Mouse (Mus musculus) Patski (cell line): ENCODE measurements around the gene Zfp644. TPM values are rescaled to one million over a fixed set of nuclear protein-coding genes. Genes with fewer than 3 reads are reported as not detected.
"Not testable (repeated sequence)": the region's sequence is repeated elsewhere in the genome, so short reads cannot be mapped to it uniquely, and the experiment has no call there.

Experiments
- ATAC-seq: fragments of 100-300 bp; one replicate; pipeline ENCODE4 v1.8.0; 2021
- CTCF ChIA-PET: fragments of 350-600 bp; sonication (Branson Sonifier 250); formaldehyde crosslinking; loops from one replicate; lab custom pipeline; 2022; ENCODE audit warnings: inconsistent platforms; lab: Charles Lee
- POLR2A ChIA-PET: fragments of 350-600 bp; sonication (Branson Sonifier 250); formaldehyde crosslinking; loops from one replicate; lab custom pipeline; 2022; ENCODE audit warnings: antibody characterized with exemption, inconsistent platforms; lab: Charles Lee
- DNase-seq: peaks from one replicate; pipeline ENCODE4 v3.0.0-alpha.2; 2011; ENCODE audit warnings: low read depth, low spot score
- H3K27me3 ChIP-seq: fragments of 371-371 bp; one replicate; pipeline ENCODE4 v1.5.1; 2021
- CTCF ChIP-seq: fragments of 100-300 bp; IDR thresholded peaks from one replicate; pipeline ENCODE4 v1.5.1; 2021
- in situ Hi-C: fragments of 300-500 bp; cut with MboI; formaldehyde crosslinking; loops from 3 replicates; pipeline ENCODE4 v1.11.1; 2018; ENCODE audit warnings: low pct_unique_long_range_greater_than_20kb, mixed read lengths
- polyA plus RNA-seq: library from polyadenylated mRNA; unstranded; gene quantifications from one replicate; pipeline ENCODE4 v1.2.3, GENCODE M21; 2021

Zfp644 gene
- polyA plus RNA-seq, 1 experiment from 2014 or later = 33.8 TPM

GRCm38 (mm10) chr5:106705162-106705561 lies 8.1 kb upstream of the Zfp644 start:
- in situ Hi-C loops = no loop called here
- no peak for TF ChIP-seq CTCF
- POLR2A ChIA-PET = no interaction called here

GRCm38 (mm10) chr5:106695681-106696395 lies 1.2 kb downstream of the Zfp644 start:
- ChIA-PET CTCF (interaction anchor here (1.7 to 1.8 kb wide), 2 partner anchors 11 to 14 kb away, joined by 5 to 7 read pairs; no protein-coding TSS in a partner anchor), POLR2A (interaction anchor here (0.6 to 1.7 kb wide), 7 partner anchors 9 to 778 kb away, joined by 3 to 6 read pairs (median 3); no protein-coding TSS in a partner anchor)
- H3K27me3 ChIP-seq = no peaks in the 10 kb centered on the region
- in situ Hi-C loops = no loop called here
- TF ChIP-seq CTCF = no peak
- DNase-seq (peak; percentile 35), ATAC-seq (peak; percentile 61)

More at GRCm38 (mm10) chr5:106705162-106705561, 8.1 kb upstream of the Zfp644 start:
- ATAC-seq (no peak), DNase-seq (no peak)
- no peaks in the 10 kb centered on the region for H3K27me3 ChIP-seq
- CTCF ChIA-PET = no interaction called here

GRCm38 (mm10) chr5:106695141-106695540 lies 1.9 kb downstream of the Zfp644 start:
- TF ChIP-seq CTCF = no peak
- no peak for DNase-seq
- CTCF ChIA-PET = interaction anchor here (0.7 to 1.8 kb wide), 4 partner anchors 11 to 24 kb away, joined by 3 to 7 read pairs (median 5); no protein-coding TSS in a partner anchor
- in situ Hi-C loops = no loop called here
- H3K27me3 ChIP-seq = no peaks in the 10 kb centered on the region
- ATAC-seq = no peak
- POLR2A ChIA-PET = interaction anchor here (0.6 to 1.7 kb wide), 6 partner anchors 9 to 777 kb away, joined by 3 to 6 read pairs (median 3); no protein-coding TSS in a partner anchor

- no peak for TF ChIP-seq CTCF
- ATAC-seq (no peak), DNase-seq (no peak)
- CTCF ChIA-PET = interaction anchor here (0.7 to 1.8 kb wide), 5 partner anchors 10 to 44 kb away, joined by 3 to 7 read pairs (median 5); no protein-coding TSS in a partner anchor
- POLR2A ChIA-PET = interaction anchor here (0.9 kb wide), 1 partner anchor 14 kb away, joined by 6 read pairs; no protein-coding TSS in a partner anchor
- H3K27me3 ChIP-seq = no peaks in the 10 kb centered on the region
- in situ Hi-C loops = no loop called here
Observed at GRCm38 (mm10) chr5:106694683-106695082, 2.4 kb downstream of the Zfp644 start.

- no peak for DNase-seq
- ATAC-seq = no peak
- CTCF ChIA-PET = interaction anchor here (1.1 to 1.5 kb wide), 4 partner anchors 9 to 69 kb away, joined by 3 to 5 read pairs (median 4); no protein-coding TSS in a partner anchor
- no peak for TF ChIP-seq CTCF
- POLR2A ChIA-PET = no interaction called here
- in situ Hi-C loops = no loop called here
- H3K27me3 ChIP-seq = no peaks in the 10 kb centered on the region
Observed at GRCm38 (mm10) chr5:106693034-106693433, 4.1 kb downstream of the Zfp644 start.

GRCm38 (mm10) chr5:106680636-106681458 lies 16.2 kb downstream of the Zfp644 start:
- no peaks in the 10 kb centered on the region for H3K27me3 ChIP-seq
- POLR2A ChIA-PET = interaction anchor here (0.6 to 1.5 kb wide), 2 partner anchors 15 kb away, joined by 4 to 5 read pairs; no protein-coding TSS in a partner anchor
- no peak for DNase-seq
- in situ Hi-C loops = no loop called here
- TF ChIP-seq CTCF = no peak
- CTCF ChIA-PET = interaction anchor here (1.4 kb wide), 1 partner anchor 30 kb away, joined by 3 read pairs; no protein-coding TSS in a partner anchor
- ATAC-seq = no peak

GRCm38 (mm10) chr5:106679659-106680058 lies 17.4 kb downstream of the Zfp644 start:
- DNase-seq = no peak
- in situ Hi-C loops = no loop called here
- H3K27me3 ChIP-seq = no peaks in the 10 kb centered on the region
- ChIA-PET POLR2A (interaction anchor here (1.5 kb wide), 1 partner anchor 16 kb away, joined by 5 read pairs; no protein-coding TSS in a partner anchor), CTCF (interaction anchor here (1.4 kb wide), 1 partner anchor 29 kb away, joined by 3 read pairs; no protein-coding TSS in a partner anchor)
- ATAC-seq = no peak
- TF ChIP-seq CTCF = no peak

- H3K27me3 ChIP-seq, DNase-seq, ATAC-seq, in situ Hi-C loops, CTCF ChIA-PET: not testable (repeated sequence)
- POLR2A ChIA-PET = interaction anchor here (1.1 kb wide), 1 partner anchor 36 kb away, joined by 3 read pairs; no protein-coding TSS in a partner anchor
Observed at GRCm38 (mm10) chr5:106678823-106679222, 18.3 kb downstream of the Zfp644 start.

GRCm38 (mm10) chr5:106676784-106677183 lies 20.3 kb downstream of the Zfp644 start:
- no peak for DNase-seq
- in situ Hi-C loops = no loop called here
- POLR2A ChIA-PET = no interaction called here
- CTCF ChIA-PET = no interaction called here
- TF ChIP-seq CTCF = no peak
- H3K27me3 ChIP-seq = no peaks in the 10 kb centered on the region
- ATAC-seq = no peak

- DNase-seq = no peak
- no peak for TF ChIP-seq CTCF
- ChIA-PET POLR2A (interaction anchor here (0.7 kb wide), 1 partner anchor 23 kb away, joined by 3 read pairs; no protein-coding TSS in a partner anchor), CTCF (interaction anchor here (1.9 to 2.0 kb wide), 2 partner anchors 9 to 12 kb away, joined by 5 to 6 read pairs; no protein-coding TSS in a partner anchor)
- no peaks in the 10 kb centered on the region for H3K27me3 ChIP-seq
- in situ Hi-C loops = no loop called here
- ATAC-seq = no peak
Observed at GRCm38 (mm10) chr5:106672597-106672996, 24.5 kb downstream of the Zfp644 start.
